Mouse (Mus musculus): ENCODE data around the gene Gm21800.
"Not testable (repeated sequence)": the region's sequence is repeated elsewhere in the genome, so short reads cannot be mapped to it uniquely, and the experiment has no call there.

The Gm21800 gene

GRCm38 (mm10) chrY:41406198-41406597 lies at the start of gene Gm21800:
TSS of gene Gm21800 (plus strand) at chrY:41406498.
- DNase-seq (ENCODE audit: low spot score in 2 of 2) = not testable (repeated sequence)
